Mouse (Mus musculus) C2C12 (cell line): ENCODE measurements around the gene Ccrl2.

Source experiments
- CTCF ChIP-seq: IDR thresholded peaks from one replicate; pipeline ENCODE4 v1.5.1; 2011; ENCODE audit not compliant: control insufficient read depth, insufficient read depth, insufficient read length
- MYOD1 ChIP-seq: IDR thresholded peaks from one replicate; pipeline ENCODE4 v1.6.1; 2011; ENCODE audit warnings: low read depth; ENCODE audit not compliant: control insufficient read depth, insufficient read length
- USF1 ChIP-seq: IDR thresholded peaks from one replicate; pipeline ENCODE4 v1.6.1; 2011; ENCODE audit warnings: low read depth, mild to moderate bottlenecking, control low read depth, moderate library complexity

DNA sequence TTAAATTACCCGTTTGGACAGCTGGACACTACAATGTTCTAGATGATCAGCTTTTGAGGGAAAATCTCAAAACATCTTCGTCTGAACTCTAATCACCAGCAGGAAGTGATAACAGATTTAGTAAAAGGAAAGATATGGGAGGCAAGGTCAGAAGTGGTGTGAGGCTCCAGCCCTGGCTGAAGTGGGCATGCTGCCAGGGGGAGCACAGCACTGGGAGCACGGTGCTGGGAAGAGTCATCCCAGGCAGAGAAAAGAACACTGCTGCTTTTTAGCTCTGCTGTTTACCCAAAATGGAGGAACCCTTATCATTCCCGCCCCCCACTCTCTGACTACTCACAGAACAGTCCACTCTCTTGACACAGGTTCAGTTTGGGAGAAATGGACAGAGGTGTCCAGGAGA lies 17.4 kb downstream of the Ccrl2 start:
- TF ChIP-seq CTCF (no peak), USF1 (no peak), MYOD1 (no peak)
